Mouse (Mus musculus): Measurements from ENCODE around the gene Myl10. TPM values are rescaled to one million over a fixed set of nuclear protein-coding genes. Genes with fewer than 3 reads are reported as not detected.
"Not testable (repeated sequence)": the region's sequence is repeated elsewhere in the genome, so short reads cannot be mapped to it uniquely, and the experiment has no call there.

Gene Myl10
- polyA plus RNA-seq (2012; rRNA removed) = 0.38 and 0.43 TPM in 2 replicates

- no peak for DNase-seq (ENCODE audit: low read depth)
These were observed at the start of gene Myl10 for GRCm38 (mm10) chr5:136692784-136693183. TSS of gene Myl10 (plus strand) at chr5:136693146.

GRCm38 (mm10) chr5:136646731-136647328 lies 46.1 kb upstream of the Myl10 start:
- no peak for DNase-seq (ENCODE audit: low read depth)

- no peak for DNase-seq (ENCODE audit: low read depth)
These were observed 43.9 kb upstream of the Myl10 start for GRCm38 (mm10) chr5:136649071-136649470.

- no peak for DNase-seq (ENCODE audit: low read depth)
These were observed 43.3 kb upstream of the Myl10 start for GRCm38 (mm10) chr5:136649655-136650054.

- no peak for DNase-seq (ENCODE audit: low read depth)
These were observed 38.5 kb upstream of the Myl10 start for GRCm38 (mm10) chr5:136654481-136654880.

GRCm38 (mm10) chr5:136656830-136657395 lies 36.0 kb upstream of the Myl10 start:
- DNase-seq (ENCODE audit: low read depth) = no peak

GRCm38 (mm10) chr5:136660721-136661120 lies 32.2 kb upstream of the Myl10 start:
- not testable (repeated sequence) for DNase-seq (ENCODE audit: low read depth)

- DNase-seq (ENCODE audit: low read depth) = no peak
These were observed 30.7 kb upstream of the Myl10 start for GRCm38 (mm10) chr5:136662281-136662680.

GRCm38 (mm10) chr5:136662822-136663221 lies 30.1 kb upstream of the Myl10 start:
- DNase-seq (ENCODE audit: low read depth) = no peak

- DNase-seq (ENCODE audit: low read depth) = no peak
These were observed 28.4 kb upstream of the Myl10 start for GRCm38 (mm10) chr5:136664497-136664896.

- DNase-seq (ENCODE audit: low read depth) = no peak
These were observed 16.5 kb upstream of the Myl10 start for GRCm38 (mm10) chr5:136676315-136677030.

GRCm38 (mm10) chr5:136678840-136679348 lies 14.1 kb upstream of the Myl10 start:
- DNase-seq (ENCODE audit: low read depth) = no peak

- no peak for DNase-seq (ENCODE audit: low read depth)
These were observed 6.6 kb upstream of the Myl10 start for GRCm38 (mm10) chr5:136686349-136686748.

- no peak for DNase-seq (ENCODE audit: low read depth)
These were observed 5.4 kb upstream of the Myl10 start for GRCm38 (mm10) chr5:136687561-136687960.

- no peak for DNase-seq (ENCODE audit: low read depth)
These were observed 4.1 kb upstream of the Myl10 start for GRCm38 (mm10) chr5:136688841-136689240.

- no peak for DNase-seq (ENCODE audit: low read depth)
These were observed 1.8 kb upstream of the Myl10 start for GRCm38 (mm10) chr5:136691170-136691569.

GRCm38 (mm10) chr5:136693418-136693817 lies 472 bp downstream of the Myl10 start:
- no peak for DNase-seq (ENCODE audit: low read depth)

GRCm38 (mm10) chr5:136694976-136695375 lies 2.0 kb downstream of the Myl10 start:
- no peak for DNase-seq (ENCODE audit: low read depth)

GRCm38 (mm10) chr5:136696516-136696915 lies 3.6 kb downstream of the Myl10 start:
- DNase-seq (ENCODE audit: low read depth) = no peak

GRCm38 (mm10) chr5:136697618-136698017 lies 4.7 kb downstream of the Myl10 start:
- no peak for DNase-seq (ENCODE audit: low read depth)

GRCm38 (mm10) chr5:136702159-136702725 lies 9.3 kb downstream of the Myl10 start:
- no peak for DNase-seq (ENCODE audit: low read depth)

GRCm38 (mm10) chr5:136703751-136704150 lies 10.8 kb downstream of the Myl10 start:
- DNase-seq (ENCODE audit: low read depth) = no peak

- DNase-seq (ENCODE audit: low read depth) = no peak
These were observed 11.2 kb downstream of the Myl10 start for GRCm38 (mm10) chr5:136704151-136704550.
